Mouse (Mus musculus) limb, embryonic 11.5 days (tissue): ENCODE measurements around the gene Zpbp2. TPM values are rescaled to one million over a fixed set of nuclear protein-coding genes. Genes with fewer than 3 reads are reported as not detected.

Experiments used
- ATAC-seq: fragments of 200-750 bp; cut with Nextera tagmentation; 2 replicates; pipeline ENCODE4 v1.8.0; 2017; ENCODE audit warnings: low read depth; ENCODE audit not compliant: insufficient number of reproducible peaks, low FRiP score, low TSS enrichment
- DNase-seq: peaks from one replicate; pipeline ENCODE4 v3.0.0-alpha.2; 2015; ENCODE audit warnings: low spot score
- H3K27ac ChIP-seq: fragments of 300-500 bp; sonication (generic); replicated peaks from 2 replicates; pipeline ENCODE4 v1.5.1; 2014; ENCODE audit warnings: low read depth, mild to moderate bottlenecking, low read length
- H3K27me3 ChIP-seq: fragments of 300-500 bp; sonication (generic); 2 replicates; pipeline ENCODE4 v1.6.1; 2014; ENCODE audit warnings: mild to moderate bottlenecking, low read length, mixed read lengths; ENCODE audit not compliant: control insufficient read depth, insufficient read depth
- H3K36me3 ChIP-seq: fragments of 300-500 bp; sonication (generic); 2 replicates; pipeline ENCODE4 v1.6.1; 2014; ENCODE audit warnings: mild to moderate bottlenecking, low read length, moderate library complexity, mixed read lengths; ENCODE audit not compliant: control insufficient read depth, insufficient read depth
- H3K4me1 ChIP-seq: fragments of 300-500 bp; sonication (generic); 2 replicates; pipeline ENCODE4 v1.6.1; 2014; ENCODE audit warnings: low read length, mixed read lengths; ENCODE audit not compliant: control insufficient read depth, insufficient read depth
- H3K4me2 ChIP-seq: fragments of 300-500 bp; sonication (generic); 2 replicates; pipeline ENCODE4 v1.6.1; 2014; ENCODE audit warnings: low read depth, mild to moderate bottlenecking, moderate library complexity; ENCODE audit not compliant: severe bottlenecking
- H3K4me3 ChIP-seq: fragments of 300-500 bp; sonication (generic); 2 replicates; pipeline ENCODE4 v1.5.1; 2014; ENCODE audit warnings: low read depth, low read length
- H3K9ac ChIP-seq: fragments of 300-500 bp; sonication (generic); 2 replicates; pipeline ENCODE4 v1.6.1; 2014; ENCODE audit warnings: mild to moderate bottlenecking, low read length
- H3K9me3 ChIP-seq: fragments of 300-500 bp; sonication (generic); 2 replicates; pipeline ENCODE4 v1.6.1; 2016; ENCODE audit warnings: low read length; ENCODE audit not compliant: control insufficient read depth
- WGBS: fragments of 180-500 bp; shearing (Covaris S2); extraction: QIAGEN DNeasy Blood & Tissue Kit; methylation state at CpG from one replicate; pipeline ENCODE4 v1.1.7; 2014; 5-methylcytosine and 5-hydroxymethylcytosine counted together
- polyA plus RNA-seq: library from polyadenylated mRNA; unstranded; fragments of >200 nt; fragmentation: Nextera tagmentation; extraction: Ambion mirVana; gene quantifications from 2 replicates; pipeline ENCODE4 v1.2.1, GENCODE M21; 2014

The Zpbp2 gene
- polyA plus RNA-seq, 1 experiment from 2014 or later = 0.45 TPM

GRCm38 (mm10) chr11:98546529-98547307 lies 4.2 kb upstream of the Zpbp2 start:
- H3K4me1 ChIP-seq = peaks cover 5% of the 10 kb centered on the region; the same call in 1 of the 2 replicates
- 39% methylated on average over 12 of the region's 12 CpGs for WGBS
- DNase-seq (no peak), ATAC-seq (no peak)
- H3K36me3 ChIP-seq = no peaks in the 10 kb centered on the region
- H3K9ac ChIP-seq = no peak overlapping the region
- H3K27me3 ChIP-seq = peaks cover 31% of the 10 kb centered on the region
- no peaks in the 10 kb centered on the region for H3K9me3 ChIP-seq
- no peak overlapping the region for H3K4me3 ChIP-seq
- H3K27ac ChIP-seq = no peak overlapping the region
- H3K4me2 ChIP-seq = no peak overlapping the region

DNA sequence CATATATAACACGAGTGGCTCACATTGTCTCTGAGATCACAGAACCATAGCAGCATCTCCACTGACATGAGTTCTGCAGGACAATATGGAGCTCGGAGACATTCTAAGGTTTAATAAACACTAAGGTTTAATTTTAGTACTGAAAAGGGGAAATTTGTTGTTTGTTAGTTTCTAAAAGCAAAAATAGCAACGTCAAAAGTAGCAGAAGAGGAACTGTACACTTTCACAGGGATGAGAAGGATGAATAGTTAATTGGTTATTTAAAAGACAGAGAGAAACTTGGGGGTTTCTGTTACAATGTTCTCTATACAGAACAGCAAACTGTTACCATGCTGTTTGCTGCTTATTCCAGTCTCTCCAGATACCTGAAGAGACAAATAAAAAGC lies 3.6 kb upstream of the Zpbp2 start:
- H3K4me3 ChIP-seq = no peak overlapping the region
- no peak overlapping the region for H3K27ac ChIP-seq
- ATAC-seq (no peak), DNase-seq (no peak)
- H3K27me3 ChIP-seq = peaks cover 31% of the 10 kb centered on the region
- H3K9ac ChIP-seq = no peak overlapping the region
- WGBS = 60% methylated on average over 3 of the region's 3 CpGs
- H3K4me2 ChIP-seq = no peak overlapping the region
- no peaks in the 10 kb centered on the region for H3K36me3 ChIP-seq
- no peaks in the 10 kb centered on the region for H3K9me3 ChIP-seq
- peaks cover 5% of the 10 kb centered on the region; the same call in 1 of the 2 replicates for H3K4me1 ChIP-seq

GRCm38 (mm10) chr11:98549363-98549762 lies 1.5 kb upstream of the Zpbp2 start:
- Histone ChIP-seq H3K4me1 (peaks cover 5% of the 10 kb centered on the region; the same call in 1 of the 2 replicates), H3K9me3 (no peaks in the 10 kb centered on the region), H3K9ac (no peak overlapping the region), H3K4me2 (no peak overlapping the region), H3K27me3 (peaks cover 23% of the 10 kb centered on the region), H3K4me3 (no peak overlapping the region), H3K27ac (no peak overlapping the region), H3K36me3 (no peaks in the 10 kb centered on the region)
- DNase-seq (no peak), ATAC-seq (no peak)
- WGBS = 65% methylated on average over 4 of the region's 4 CpGs

- ATAC-seq (no peak), DNase-seq (no peak)
- peaks cover 2% of the 10 kb centered on the region; the same call in 1 of the 2 replicates for H3K4me1 ChIP-seq
- no peak overlapping the region for H3K27ac ChIP-seq
- H3K9me3 ChIP-seq = no peaks in the 10 kb centered on the region
- no peaks in the 10 kb centered on the region for H3K36me3 ChIP-seq
- H3K4me2 ChIP-seq = peak overlapping the region; percentile 38
- 15% methylated on average over 20 of the region's 20 CpGs for WGBS
- H3K27me3 ChIP-seq = peaks cover 22% of the 10 kb centered on the region
- H3K4me3 ChIP-seq = peak overlapping the region; percentile 57
- H3K9ac ChIP-seq = peak overlapping the region; percentile 56; the same call in 1 of the 2 replicates
Measured at GRCm38 (mm10) chr11:98550311-98550974, 454 bp upstream of the Zpbp2 start.

DNA sequence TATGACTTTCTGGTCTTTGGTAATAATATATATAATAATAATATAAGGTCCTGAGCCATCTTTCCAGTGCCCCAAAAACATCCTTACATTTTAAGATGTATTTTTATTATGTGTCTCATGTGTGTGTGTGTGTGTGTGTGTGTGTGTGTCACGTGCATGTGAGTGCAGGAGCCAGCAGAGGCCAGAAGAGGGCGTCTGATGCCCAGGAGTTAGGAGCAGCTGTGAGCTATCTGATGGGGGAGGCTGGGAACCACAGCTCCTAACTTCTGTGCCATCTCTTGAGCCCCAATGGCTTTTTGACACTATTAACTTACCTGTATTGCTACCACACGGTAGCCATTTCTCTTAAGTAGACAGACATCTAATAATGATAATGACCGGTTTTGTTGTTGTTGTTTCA lies 3.1 kb downstream of the Zpbp2 start:
- Histone ChIP-seq H3K4me1 (no peaks in the 10 kb centered on the region), H3K9ac (no peak overlapping the region), H3K4me3 (no peak overlapping the region), H3K36me3 (no peaks in the 10 kb centered on the region), H3K4me2 (no peak overlapping the region), H3K9me3 (no peaks in the 10 kb centered on the region), H3K27me3 (0 out of 2 replicates have a peak, but pooled peaks cover 3% of the 10 kb centered on the region), H3K27ac (no peak overlapping the region)
- 90% methylated on average over 4 of the region's 4 CpGs for WGBS
- DNase-seq (no peak), ATAC-seq (no peak)

DNA sequence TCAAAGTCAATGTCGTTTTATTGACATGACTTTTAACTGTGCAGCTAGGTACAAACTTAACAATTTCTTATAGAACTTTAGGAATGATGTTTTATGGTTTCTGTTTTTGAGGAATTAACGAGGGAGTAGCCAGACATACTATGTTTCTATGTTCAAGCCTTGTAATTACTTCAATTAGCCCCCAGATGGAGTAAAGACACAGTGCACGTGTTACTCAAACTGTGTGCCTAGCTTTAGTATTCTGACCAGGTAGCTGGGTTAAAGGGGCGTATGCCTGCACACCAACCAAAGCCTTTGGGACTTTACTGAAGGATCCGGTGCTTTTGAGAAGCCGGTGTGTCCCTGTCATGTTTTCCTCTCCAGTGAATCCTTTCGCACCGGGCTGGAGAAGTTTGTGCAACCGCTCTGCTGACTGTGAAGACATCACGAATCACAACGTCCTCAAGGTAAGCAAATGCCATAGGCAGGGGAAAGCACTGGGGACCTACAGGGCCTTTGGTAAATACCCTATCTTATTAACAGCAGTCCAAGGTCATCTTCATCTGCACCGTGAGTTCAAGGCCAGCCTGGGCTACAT lies 4.3 kb downstream of the Zpbp2 start:
- ATAC-seq (no peak), DNase-seq (no peak)
- H3K9ac ChIP-seq = no peak overlapping the region
- 0 out of 2 replicates have a peak, but pooled peaks cover under 1% of the 10 kb centered on the region for H3K27me3 ChIP-seq
- H3K4me1 ChIP-seq = no peaks in the 10 kb centered on the region
- no peaks in the 10 kb centered on the region for H3K9me3 ChIP-seq
- no peak overlapping the region for H3K4me3 ChIP-seq
- WGBS = 72% methylated on average over 12 of the region's 12 CpGs
- no peak overlapping the region for H3K27ac ChIP-seq
- H3K36me3 ChIP-seq = no peaks in the 10 kb centered on the region
- no peak overlapping the region for H3K4me2 ChIP-seq

GRCm38 (mm10) chr11:98560942-98561341 lies 10.0 kb downstream of the Zpbp2 start:
- Histone ChIP-seq H3K9ac (no peak overlapping the region), H3K4me2 (no peak overlapping the region), H3K36me3 (no peaks in the 10 kb centered on the region), H3K27ac (no peak overlapping the region), H3K4me3 (no peak overlapping the region), H3K4me1 (no peaks in the 10 kb centered on the region), H3K27me3 (no peaks in the 10 kb centered on the region), H3K9me3 (no peaks in the 10 kb centered on the region)
- ATAC-seq = no peak
- DNase-seq = no peak
- WGBS = 17% methylated on average over 7 of the region's 7 CpGs

DNA sequence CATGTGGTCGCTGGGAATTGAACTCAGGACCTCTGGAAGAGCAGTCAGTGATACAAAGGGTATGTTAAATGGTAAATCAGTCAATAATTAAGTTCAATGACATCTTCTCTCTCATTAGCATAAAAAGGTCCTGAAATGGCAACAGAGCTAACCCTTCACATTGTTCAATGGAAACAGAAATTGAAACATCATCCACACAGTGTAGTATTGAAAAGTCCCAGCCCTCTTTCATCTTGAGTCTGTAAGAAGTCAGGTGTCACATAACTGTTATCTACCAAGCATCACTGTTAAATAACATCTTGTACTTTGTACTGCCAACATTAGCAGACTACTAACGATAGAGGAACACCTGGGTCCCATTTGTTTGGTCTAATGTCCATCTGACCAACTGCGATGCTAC lies 12.1 kb downstream of the Zpbp2 start:
- Histone ChIP-seq H3K9ac (no peak overlapping the region), H3K27ac (no peak overlapping the region), H3K4me2 (no peak overlapping the region), H3K4me1 (no peaks in the 10 kb centered on the region), H3K4me3 (no peak overlapping the region), H3K27me3 (no peaks in the 10 kb centered on the region), H3K36me3 (no peaks in the 10 kb centered on the region), H3K9me3 (no peaks in the 10 kb centered on the region)
- ATAC-seq = no peak
- WGBS = 86% methylated on average over 3 of the region's 3 CpGs
- no peak for DNase-seq
